Mouse (Mus musculus) hematopoietic stem cell, adult 5-6 weeks (primary cell): ENCODE measurements around the gene Cacnb4. TPM values are rescaled to one million over a fixed set of nuclear protein-coding genes. Genes with fewer than 3 reads are reported as not detected.

Experiments
- ATAC-seq, 2 experiments: fragments of 125-278 bp in 1 of 2; replicated peaks in 1 of 2; 2 replicates each; pipeline ENCODE4 v1.8.0; 2016 to 2017; ENCODE audit warnings: inconsistent platforms in 2 of 2, mild to moderate bottlenecking in 2 of 2, moderate number of reproducible peaks in 2 of 2, low read depth in 1 of 2, moderate TSS enrichment in 1 of 2; ENCODE audit not compliant: low FRiP score in 2 of 2, poor library complexity in 2 of 2, severe bottlenecking in 2 of 2, insufficient read depth in 1 of 2, low TSS enrichment in 1 of 2
- total RNA-seq: library from RNA; stranded (forward); fragments of 172-1452, 232-1000 nt; gene quantifications from 2 replicates; pipeline ENCODE4 v1.2.3, GENCODE M21; 2017

Cacnb4 gene
- total RNA-seq, 1 experiment from 2014 or later = not detected

DNA sequence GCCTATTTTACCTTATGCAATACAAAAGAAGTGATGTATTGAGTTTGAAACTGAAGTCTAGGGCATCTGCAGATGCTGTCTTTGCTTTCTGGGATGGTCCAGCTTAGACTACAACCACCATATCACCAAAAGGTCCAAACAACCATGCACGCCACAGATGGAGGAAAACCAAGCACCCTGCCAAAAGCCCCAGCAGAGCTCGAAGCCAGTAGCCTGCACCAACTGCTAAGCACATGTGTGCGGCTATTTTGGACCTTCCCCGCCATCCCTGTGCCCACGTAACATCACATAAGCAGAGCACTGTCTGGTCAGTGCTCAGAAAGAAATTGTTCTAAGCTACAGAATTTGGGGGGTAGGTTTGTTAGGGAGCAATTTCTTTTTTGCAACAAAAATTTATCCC lies 5.9 kb downstream of the Cacnb4 start:
- no peak for ATAC-seq

DNA sequence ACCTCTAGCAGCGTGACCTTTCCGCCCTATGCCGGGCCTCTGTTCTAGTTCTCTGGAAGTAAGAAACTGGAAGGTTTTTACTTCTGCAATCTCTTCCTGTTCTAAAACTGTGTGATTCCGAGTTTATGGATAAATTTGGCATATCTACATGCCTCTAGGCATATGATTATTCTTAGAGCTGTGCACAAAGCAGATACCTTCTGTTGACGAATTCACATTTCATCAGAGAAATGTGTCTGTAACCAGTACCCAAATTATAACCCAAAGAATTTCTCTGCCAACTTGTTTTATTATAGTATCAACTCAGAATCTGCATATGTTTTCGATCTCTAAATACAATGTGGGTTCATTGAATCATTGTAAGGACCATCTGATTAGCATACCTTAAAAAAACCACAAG lies 8.2 kb downstream of the Cacnb4 start:
- ATAC-seq = no peak

DNA sequence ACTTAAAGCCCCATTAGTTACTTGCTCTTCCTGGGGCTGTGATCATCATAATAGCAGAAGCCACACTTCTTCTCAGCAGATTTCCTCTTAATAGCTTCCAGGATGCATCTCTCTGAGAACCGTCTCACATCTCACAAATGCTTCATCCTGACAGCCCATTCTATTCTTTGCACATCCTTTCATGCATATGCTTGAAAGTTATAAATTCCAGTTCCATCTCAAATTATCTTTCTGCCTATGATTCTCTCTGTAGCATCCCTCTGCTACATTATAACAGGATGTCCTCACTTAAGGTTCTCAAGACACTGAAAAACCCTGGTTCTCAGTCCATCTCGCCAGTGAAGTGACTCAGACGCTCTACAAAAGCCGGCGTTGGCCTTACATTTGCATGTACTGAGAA lies 19.9 kb downstream of the Cacnb4 start:
- ATAC-seq = no peak

DNA sequence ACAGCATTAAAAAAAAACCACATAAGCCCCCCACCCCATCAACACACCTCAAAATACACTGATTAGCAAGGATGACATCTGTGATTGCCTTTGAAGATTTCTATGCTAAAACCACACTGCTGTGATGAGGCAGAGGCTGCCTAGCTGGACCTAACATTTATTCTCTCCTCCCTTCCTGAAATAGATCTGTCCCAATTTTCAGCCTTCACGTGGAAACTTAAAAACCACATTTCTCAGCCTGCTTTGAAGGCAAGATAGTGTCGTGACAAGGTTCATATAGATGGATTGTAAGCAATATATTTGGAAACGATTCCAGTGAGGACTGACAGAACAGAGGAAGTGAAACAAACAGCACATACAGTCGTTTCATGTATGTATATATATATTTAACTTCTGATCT lies 22.1 kb downstream of the Cacnb4 start:
- no peak for ATAC-seq

DNA sequence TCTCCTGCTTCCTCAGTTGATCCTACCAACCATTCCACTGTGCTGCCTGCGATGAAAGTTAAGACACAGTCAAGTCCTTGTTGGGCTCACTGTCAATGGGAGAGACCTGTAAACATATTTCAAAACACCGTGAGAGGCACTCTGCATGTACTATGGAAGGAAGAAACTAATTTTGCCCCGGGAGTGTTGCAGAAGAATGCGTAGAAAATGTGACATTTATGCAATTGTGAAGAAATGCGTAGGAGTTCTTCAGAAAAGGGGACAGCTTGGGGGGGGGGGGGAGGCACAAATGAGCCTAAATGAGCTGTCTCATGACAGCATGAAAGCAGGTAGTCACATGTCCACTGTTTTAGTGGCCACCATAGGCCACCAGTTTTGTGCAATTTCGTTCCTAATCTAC lies 25.1 kb downstream of the Cacnb4 start:
- no peak for ATAC-seq

- ATAC-seq = no peak
Observed at GRCm38 (mm10) chr2:52647255-52647998, 29.2 kb downstream of the Cacnb4 start.

GRCm38 (mm10) chr2:52643657-52644056 lies 33.0 kb downstream of the Cacnb4 start:
- no peak for ATAC-seq

DNA sequence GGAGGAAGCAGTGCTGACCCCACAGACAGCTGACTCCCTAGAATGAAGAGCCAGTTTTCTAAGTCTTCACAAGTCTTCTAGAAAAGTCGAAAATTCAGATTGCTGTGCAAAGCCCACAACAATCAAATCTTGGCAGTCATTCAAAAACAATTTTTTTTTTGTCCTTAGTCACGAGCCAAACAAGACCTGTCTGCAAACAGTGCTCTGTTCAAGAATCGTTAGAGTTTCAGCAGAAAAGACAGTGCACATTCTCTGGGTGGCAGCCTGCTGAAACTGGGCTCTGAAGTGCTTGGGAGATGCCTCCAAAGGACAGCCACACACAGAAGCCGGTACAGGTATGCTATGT lies 37.1 kb downstream of the Cacnb4 start:
- ATAC-seq = no peak

DNA sequence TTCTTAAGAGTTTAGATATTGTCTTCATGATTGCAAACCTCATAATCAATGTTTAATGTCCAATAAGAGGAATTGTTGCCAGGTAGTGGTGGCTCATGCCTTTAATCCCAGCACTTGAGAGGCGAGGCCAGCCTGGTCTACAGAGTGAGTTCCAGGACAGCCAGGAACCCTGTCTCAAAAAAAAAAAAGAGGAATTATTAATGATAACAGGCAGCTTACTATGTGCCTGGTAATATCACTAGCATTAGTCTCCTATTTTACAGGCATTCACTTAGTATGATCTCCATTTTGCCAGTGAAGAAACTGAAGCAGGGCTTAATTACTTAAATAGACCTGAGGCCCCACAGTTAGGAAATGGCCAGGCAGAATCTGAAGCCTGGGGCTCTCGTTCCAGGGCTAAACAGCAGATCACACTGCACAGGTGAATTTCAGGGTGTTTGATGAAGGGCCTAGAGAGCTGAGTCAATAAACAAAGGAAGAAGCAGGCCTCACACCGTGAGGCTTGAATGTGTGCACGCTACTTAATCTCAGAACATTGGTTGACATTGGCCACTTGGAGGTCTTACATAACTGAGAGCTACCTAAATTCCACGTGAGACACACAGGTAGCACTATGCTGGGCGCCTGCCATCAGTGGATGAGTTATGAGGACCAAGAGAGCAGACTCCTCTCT lies 37.6 kb downstream of the Cacnb4 start:
- ATAC-seq = no peak

- ATAC-seq = peak; percentile 76 to 86
Observed at GRCm38 (mm10) chr2:52638226-52638625, 38.4 kb downstream of the Cacnb4 start.

DNA sequence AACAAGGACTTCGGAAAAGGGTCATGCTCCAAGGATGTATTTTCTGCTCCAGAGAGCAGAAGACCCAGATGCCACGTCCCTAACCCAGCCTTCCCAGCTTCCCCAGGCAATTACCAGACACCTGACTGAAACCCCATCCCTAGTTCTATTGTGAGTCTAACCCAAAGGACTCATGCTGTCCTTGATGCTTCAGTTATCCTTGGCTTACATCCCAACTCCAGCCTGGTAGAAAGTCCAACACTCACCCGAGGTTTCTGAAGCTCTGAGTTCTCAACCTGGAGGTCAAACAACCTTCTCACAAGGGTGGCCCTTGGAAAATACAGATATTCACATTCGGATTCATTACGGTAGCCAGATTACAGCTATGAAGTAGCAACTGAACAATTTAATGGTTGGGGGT lies 40.6 kb downstream of the Cacnb4 start:
- ATAC-seq = no peak

- ATAC-seq = no peak
Observed at GRCm38 (mm10) chr2:52635358-52635757, 41.3 kb downstream of the Cacnb4 start.

- ATAC-seq = peak; percentile 22 to 78; a peak in 2 of 4 replicates
Observed at GRCm38 (mm10) chr2:52632880-52633279, 43.8 kb downstream of the Cacnb4 start.

GRCm38 (mm10) chr2:52628186-52628585 lies 48.4 kb downstream of the Cacnb4 start:
- no peak for ATAC-seq

DNA sequence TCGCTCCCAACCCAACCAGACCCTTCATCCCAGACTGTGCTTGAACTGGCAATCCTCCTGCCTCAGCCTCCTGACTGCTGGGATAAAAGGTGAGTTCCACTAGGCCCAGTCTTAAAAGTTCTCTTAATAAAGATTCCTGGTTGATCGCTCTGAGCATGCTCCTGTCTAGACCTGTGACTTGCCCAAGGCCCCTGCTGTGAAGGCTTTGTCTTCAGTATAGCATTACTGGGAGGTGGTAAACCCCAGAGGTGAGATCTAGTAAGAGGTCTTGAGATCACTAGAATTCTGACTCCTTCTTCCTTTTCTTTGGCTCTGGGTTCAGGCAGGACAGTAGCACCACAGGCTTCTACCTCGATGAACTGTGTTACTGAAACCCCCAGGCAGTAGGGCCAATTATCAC lies 50.4 kb downstream of the Cacnb4 start:
- ATAC-seq = no peak

- no peak for ATAC-seq
Observed at GRCm38 (mm10) chr2:52625731-52626130, 50.9 kb downstream of the Cacnb4 start.

DNA sequence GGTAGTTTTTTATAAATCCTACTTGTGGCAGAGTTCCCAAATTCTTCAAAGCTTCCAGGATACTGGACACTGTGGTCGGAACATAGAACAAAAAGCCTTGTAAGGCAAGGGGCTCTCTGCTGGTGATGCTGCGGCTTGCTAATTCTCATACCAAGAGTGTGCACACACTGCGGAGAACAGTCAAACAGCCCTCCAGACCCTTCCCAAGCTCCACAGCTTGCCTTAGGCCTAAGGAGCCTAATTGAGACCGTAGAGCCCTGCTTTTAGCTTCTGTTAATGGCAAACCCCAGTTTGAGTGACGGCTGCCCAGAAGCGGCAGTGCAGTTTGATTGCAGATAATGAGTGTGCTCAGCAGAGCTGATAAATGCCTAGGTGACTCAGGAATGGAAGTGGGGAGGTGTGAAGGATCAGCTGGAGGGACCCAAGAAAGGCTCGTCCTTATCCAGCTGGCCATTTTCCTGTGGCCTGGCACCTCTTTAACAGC lies 52.7 kb downstream of the Cacnb4 start:
- no peak for ATAC-seq

GRCm38 (mm10) chr2:52623461-52623860 lies 53.2 kb downstream of the Cacnb4 start:
- no peak for ATAC-seq

GRCm38 (mm10) chr2:52622616-52623015 lies 54.0 kb downstream of the Cacnb4 start:
- ATAC-seq = no peak
